Mouse (Mus musculus): ENCODE measurements around the gene Trim15.

GRCm38 (mm10) chr17:36897065-36897464 lies 30.1 kb upstream of the Trim15 start:
- TF ChIP-seq BHLHE40 (IDR thresholded peaks at IDR 0.05; ENCODE audit: borderline replicate concordance, low read depth, low read length) (no peak), TAL1 (IDR thresholded peaks at IDR 0.05; ENCODE audit: low read length) (no peak), ZNF384 (IDR thresholded peaks at IDR 0.05; ENCODE audit: low read depth, low read length) (no peak), EP300 (IDR thresholded peaks at IDR 0.05; ENCODE audit: low read depth in 1 of 2, low read length in 2 of 2) (no peak), UBTF (IDR thresholded peaks at IDR 0.05; ENCODE audit: borderline replicate concordance, insufficient read depth, low read depth, low read length) (no peak), E2F4 (IDR thresholded peaks at IDR 0.05; ENCODE audit: borderline replicate concordance, low read depth, low read length) (no peak)
